Mouse (Mus musculus) yolk sac, embryonic 10.5 days (tissue): ENCODE measurements at regions not wholly inside any gene's neighbourhood (a gene's known extent, or its start where the extent isn't known, plus 50 kb on each side); places are given as distances from the start of the nearest gene placed in this dataset.

Experiments used
- DNase-seq: peaks from one replicate; pipeline ENCODE4 v3.0.0-alpha.2; 2017; ENCODE audit warnings: low spot score

DNA sequence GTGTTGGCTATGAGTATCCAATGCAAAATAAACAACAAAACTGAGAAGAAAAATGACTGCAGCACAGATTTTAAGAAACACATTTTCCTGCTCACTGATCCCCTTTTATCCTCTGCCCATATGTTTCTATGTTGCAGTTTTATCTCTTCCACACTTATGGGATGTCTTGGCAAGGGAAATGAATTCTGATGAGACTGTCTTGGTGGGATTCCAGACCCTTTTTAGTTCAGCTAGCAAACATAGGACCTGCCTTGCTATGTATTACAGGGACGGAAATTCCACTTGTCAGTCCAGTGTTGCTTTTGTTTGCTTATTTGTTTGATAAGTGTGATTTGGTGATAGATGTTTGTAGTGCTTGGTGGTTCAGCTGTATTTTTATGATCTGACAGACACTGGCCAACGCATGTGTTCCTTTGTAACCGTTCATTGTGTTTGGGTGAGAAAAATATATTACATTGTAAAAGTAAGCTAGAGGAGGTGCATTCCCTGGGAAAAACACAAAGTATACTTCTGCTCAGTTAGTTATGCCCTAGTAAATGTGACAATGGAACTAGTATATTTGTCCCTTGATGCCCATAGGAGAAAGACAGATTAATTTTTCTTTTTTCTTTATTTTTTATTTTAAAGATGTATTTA lies 1516.2 kb downstream of the Tbl1xr1 start:
- no peak for DNase-seq

DNA sequence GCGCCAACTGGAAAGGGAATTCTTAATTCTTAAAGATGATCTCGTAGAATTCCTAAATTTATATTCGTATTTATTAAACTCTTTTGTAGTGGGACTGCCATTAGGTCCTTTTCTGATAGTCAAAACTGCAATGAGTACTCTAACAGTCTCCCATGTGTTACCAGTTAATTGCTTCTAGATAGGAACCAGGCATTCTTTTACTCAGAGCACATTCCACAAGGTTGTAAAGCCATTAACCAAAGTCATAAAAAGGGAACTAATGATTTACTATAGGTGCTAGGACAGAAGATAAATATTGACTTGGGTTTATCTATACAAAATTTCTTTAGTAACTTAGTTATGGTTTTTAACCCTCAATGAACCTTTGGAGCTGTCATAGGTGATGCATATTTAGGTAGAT lies 1525.0 kb downstream of the Tbl1xr1 start:
- no peak for DNase-seq

DNA sequence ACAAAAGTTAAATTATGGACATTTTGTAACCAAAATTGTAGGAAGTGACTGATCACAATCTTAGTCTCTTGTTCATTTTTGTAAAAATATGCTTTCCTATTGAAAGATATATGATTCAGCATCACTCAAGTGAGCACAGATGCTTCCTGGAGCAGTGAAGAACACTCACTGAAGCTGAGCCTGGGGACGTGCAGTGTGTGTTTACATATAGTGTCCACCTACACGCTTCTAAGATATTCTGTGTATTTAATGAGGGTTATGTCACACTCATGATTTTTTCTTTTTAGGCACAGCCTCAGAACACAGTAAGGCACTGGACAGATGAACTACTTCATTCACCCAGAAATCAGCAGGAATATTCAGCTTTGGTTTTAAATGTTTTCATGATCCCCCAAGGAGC lies 1533.6 kb downstream of the Tbl1xr1 start:
- no peak for DNase-seq

DNA sequence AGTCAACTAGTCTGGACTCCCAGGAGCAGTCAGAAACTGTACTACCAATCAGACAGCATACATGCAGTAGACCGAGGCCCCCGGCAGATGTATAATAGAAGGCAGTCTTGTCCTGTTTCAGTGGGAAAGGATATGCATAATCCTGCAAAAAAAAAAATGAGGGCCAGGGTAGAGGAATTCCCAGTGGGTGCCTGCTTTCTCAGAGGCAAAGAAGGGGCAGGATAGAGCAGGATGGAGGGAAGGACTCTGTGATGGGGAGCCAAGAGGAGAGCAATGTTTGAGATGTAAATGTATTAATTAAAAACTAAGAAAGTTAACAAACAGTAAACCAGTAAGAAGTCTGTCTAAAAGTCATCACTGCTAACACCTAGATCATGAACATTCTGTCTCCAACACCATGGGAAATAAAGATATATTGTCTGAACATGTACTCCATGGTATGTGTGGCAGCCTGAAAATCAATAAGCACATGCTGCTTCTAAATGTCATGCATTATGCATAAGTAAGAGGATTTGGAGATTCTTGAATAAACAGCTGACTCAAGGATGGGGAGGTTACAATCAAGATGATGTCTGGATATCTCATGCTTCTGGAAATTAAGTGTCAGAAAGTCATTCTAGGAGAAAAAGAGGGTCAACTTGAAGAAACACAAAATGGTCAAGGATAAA lies 1485.3 kb downstream of the Naaladl2 start:
- DNase-seq = no peak

DNA sequence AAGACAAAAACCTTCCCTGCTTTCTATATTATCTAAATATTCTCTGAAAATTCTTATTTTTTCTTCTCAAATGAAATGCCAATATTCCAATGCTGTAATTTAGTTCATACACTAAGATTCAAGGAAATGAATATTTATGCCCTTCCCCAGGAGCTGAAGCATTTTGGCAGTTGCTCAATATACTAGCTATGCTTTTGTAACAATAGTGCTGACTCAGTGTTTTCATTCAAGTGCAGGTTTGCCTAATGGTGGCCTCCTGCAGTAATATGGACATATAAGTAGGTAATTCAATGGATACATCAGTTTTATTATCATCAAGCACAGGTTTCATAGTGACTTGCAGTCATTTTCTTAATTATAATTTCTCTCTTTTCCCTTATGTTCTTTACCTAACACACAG lies 1437.3 kb downstream of the Naaladl2 start:
- DNase-seq = no peak
